Mouse (Mus musculus) C2C12 (cell line): ENCODE measurements at regions not wholly inside any gene's neighbourhood (a gene's known extent, or its start where the extent isn't known, plus 50 kb on each side); places are given as distances from the start of the nearest gene placed in this dataset.

Experiments
- CTCF ChIP-seq: IDR thresholded peaks from one replicate; pipeline ENCODE4 v1.5.1; 2011; ENCODE audit not compliant: control insufficient read depth, insufficient read depth, insufficient read length
- MAX ChIP-seq: IDR thresholded peaks from one replicate; pipeline ENCODE4 v1.6.1; 2011; ENCODE audit warnings: mild to moderate bottlenecking, control low read depth

DNA sequence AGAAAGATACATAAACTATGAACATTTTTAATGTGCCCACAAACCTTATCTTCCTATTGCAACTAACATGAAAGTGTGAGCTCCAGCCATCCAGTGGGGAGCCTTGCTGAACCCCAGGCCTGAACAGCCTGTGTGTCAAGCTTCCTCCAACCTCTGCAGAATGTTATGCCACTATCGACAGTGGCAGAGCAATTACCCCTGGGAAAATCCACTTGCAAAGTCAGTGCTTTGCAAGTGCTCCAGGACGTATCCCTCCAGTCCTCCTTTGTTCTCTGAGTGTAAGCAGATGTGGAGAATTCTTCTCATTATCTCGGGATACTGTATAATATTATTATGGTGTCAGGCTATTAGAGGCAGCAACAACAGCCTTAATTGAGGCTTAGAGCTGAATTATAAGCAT lies 159.9 kb upstream of the Gdnf start:
- TF ChIP-seq CTCF, result no peak
- no peak for TF ChIP-seq MAX
